Mouse (Mus musculus): Measurements from ENCODE around the gene Zfp747. TPM values are rescaled to one million over a fixed set of nuclear protein-coding genes. Genes with fewer than 3 reads are reported as not detected.
"Not testable (repeated sequence)": the region's sequence is repeated elsewhere in the genome, so short reads cannot be mapped to it uniquely, and the experiment has no call there.

Zfp747 gene
- polyA plus RNA-seq, 1 experiment from 2014 or later: 8.6 TPM

- ATAC-seq (ENCODE audit: low read depth): no peak
- Histone ChIP-seq H3K9ac (no peak overlapping the region), H3K4me2 (peak overlapping the region; percentile 72), H3K27me3 (peaks cover 30% of the 10 kb centered on the region), H3K4me3 (peak overlapping the region; percentile 42), H3K27ac (replicated peaks) (no peak overlapping the region), H3K36me3 (no peaks in the 10 kb centered on the region), H3K9me3 (no peaks in the 10 kb centered on the region), H3K4me1 (replicated peaks) (peaks cover 9% of the 10 kb centered on the region)
- 62% methylated on average over 4 of the region's 4 CpGs for WGBS
Measured at GRCm38 (mm10) chr7:127364166-127364565, 11.7 kb downstream of the Zfp747 start.

GRCm38 (mm10) chr7:127363475-127363921, 12.4 kb downstream of the Zfp747 start:
- peaks cover 9% of the 10 kb centered on the region for H3K4me1 ChIP-seq (replicated peaks)
- peak; percentile 75 for ATAC-seq (ENCODE audit: low read depth)
- H3K9me3 ChIP-seq: no peaks in the 10 kb centered on the region
- peak overlapping the region; percentile 42 for H3K4me3 ChIP-seq
- H3K36me3 ChIP-seq: no peaks in the 10 kb centered on the region
- H3K27me3 ChIP-seq: peaks cover 30% of the 10 kb centered on the region
- H3K4me2 ChIP-seq: peak overlapping the region; percentile 72
- no peak overlapping the region for H3K27ac ChIP-seq (replicated peaks)
- H3K9ac ChIP-seq: peak overlapping the region; percentile 69
- 2% methylated on average over 24 of the region's 24 CpGs for WGBS

- ATAC-seq (ENCODE audit: low read depth); H3K4me1 ChIP-seq (replicated peaks); H3K36me3 ChIP-seq; H3K27ac ChIP-seq (replicated peaks); H3K9ac ChIP-seq; H3K9me3 ChIP-seq: not testable (repeated sequence)
- H3K27me3 ChIP-seq: peaks cover 30% of the 10 kb centered on the region
- peak overlapping the region; percentile 15; the same call in 1 of the 2 replicates for H3K4me3 ChIP-seq
- WGBS: 21% methylated on average over 13 of the region's 13 CpGs
- peak overlapping the region; percentile 37 for H3K4me2 ChIP-seq
Measured at GRCm38 (mm10) chr7:127362418-127362817, 13.4 kb downstream of the Zfp747 start.

- no peak overlapping the region for H3K9ac ChIP-seq
- H3K4me3 ChIP-seq: no peak overlapping the region
- H3K4me1 ChIP-seq (replicated peaks): peaks cover 9% of the 10 kb centered on the region
- H3K9me3 ChIP-seq: no peaks in the 10 kb centered on the region
- no peak for ATAC-seq (ENCODE audit: low read depth)
- peaks cover 30% of the 10 kb centered on the region for H3K27me3 ChIP-seq
- WGBS: 49% methylated on average over 13 of the region's 13 CpGs
- H3K36me3 ChIP-seq: no peaks in the 10 kb centered on the region
- no peak overlapping the region for H3K4me2 ChIP-seq
- H3K27ac ChIP-seq (replicated peaks): no peak overlapping the region
Measured at GRCm38 (mm10) chr7:127361449-127361848, 14.4 kb downstream of the Zfp747 start.

- H3K4me1 ChIP-seq (replicated peaks): peaks cover 9% of the 10 kb centered on the region
- H3K27me3 ChIP-seq: peaks cover 30% of the 10 kb centered on the region
- no peaks in the 10 kb centered on the region for H3K9me3 ChIP-seq
- H3K4me3 ChIP-seq: no peak overlapping the region
- no peak overlapping the region for H3K9ac ChIP-seq
- WGBS: 78% methylated on average over 4 of the region's 4 CpGs
- H3K27ac ChIP-seq (replicated peaks): no peak overlapping the region
- no peak for ATAC-seq (ENCODE audit: low read depth)
- no peaks in the 10 kb centered on the region for H3K36me3 ChIP-seq
- H3K4me2 ChIP-seq: no peak overlapping the region
Measured at GRCm38 (mm10) chr7:127360265-127360664, 15.6 kb downstream of the Zfp747 start.

GRCm38 (mm10) chr7:127358472-127358871, 17.4 kb downstream of the Zfp747 start:
- H3K36me3 ChIP-seq: no peaks in the 10 kb centered on the region
- 71% methylated on average over 4 of the region's 4 CpGs for WGBS
- no peak overlapping the region for H3K27ac ChIP-seq (replicated peaks)
- no peak overlapping the region for H3K9ac ChIP-seq
- peaks cover 26% of the 10 kb centered on the region for H3K27me3 ChIP-seq
- H3K4me1 ChIP-seq (replicated peaks): peaks cover 3% of the 10 kb centered on the region
- H3K4me3 ChIP-seq: no peak overlapping the region
- H3K9me3 ChIP-seq: no peaks in the 10 kb centered on the region
- H3K4me2 ChIP-seq: no peak overlapping the region
- ATAC-seq (ENCODE audit: low read depth): no peak

GRCm38 (mm10) chr7:127357871-127358270, 18.0 kb downstream of the Zfp747 start:
- H3K9me3 ChIP-seq: no peaks in the 10 kb centered on the region
- no peak for ATAC-seq (ENCODE audit: low read depth)
- no peak overlapping the region for H3K4me3 ChIP-seq
- 64% methylated on average over 2 of the region's 2 CpGs for WGBS
- H3K36me3 ChIP-seq: no peaks in the 10 kb centered on the region
- H3K9ac ChIP-seq: no peak overlapping the region
- peaks cover 24% of the 10 kb centered on the region for H3K27me3 ChIP-seq
- H3K4me1 ChIP-seq (replicated peaks): no peaks in the 10 kb centered on the region
- no peak overlapping the region for H3K27ac ChIP-seq (replicated peaks)
- H3K4me2 ChIP-seq: no peak overlapping the region

- H3K27me3 ChIP-seq: peaks cover 16% of the 10 kb centered on the region; the same call in 1 of the 2 replicates
- WGBS: 58% methylated on average over 3 of the region's 3 CpGs
- H3K4me2 ChIP-seq: no peak overlapping the region
- H3K9me3 ChIP-seq: no peaks in the 10 kb centered on the region
- H3K36me3 ChIP-seq: no peaks in the 10 kb centered on the region
- H3K4me3 ChIP-seq: no peak overlapping the region
- H3K4me1 ChIP-seq (replicated peaks): no peaks in the 10 kb centered on the region
- H3K9ac ChIP-seq: no peak overlapping the region
- ATAC-seq (ENCODE audit: low read depth): no peak
- no peak overlapping the region for H3K27ac ChIP-seq (replicated peaks)
Measured at GRCm38 (mm10) chr7:127355796-127356195, 20.1 kb downstream of the Zfp747 start.

GRCm38 (mm10) chr7:127351230-127352004, 24.4 kb downstream of the Zfp747 start:
- H3K4me1 ChIP-seq (replicated peaks): peaks cover 9% of the 10 kb centered on the region
- H3K4me3 ChIP-seq: no peak overlapping the region
- H3K9ac ChIP-seq: no peak overlapping the region
- 84% methylated on average over 5 of the region's 5 CpGs for WGBS
- H3K27ac ChIP-seq (replicated peaks): no peak overlapping the region
- H3K27me3 ChIP-seq: 0 out of 2 replicates have a peak, but pooled peaks cover 3% of the 10 kb centered on the region
- no peaks in the 10 kb centered on the region for H3K9me3 ChIP-seq
- ATAC-seq (ENCODE audit: low read depth): no peak
- H3K36me3 ChIP-seq: no peaks in the 10 kb centered on the region
- no peak overlapping the region for H3K4me2 ChIP-seq

GRCm38 (mm10) chr7:127346676-127347075, 29.2 kb downstream of the Zfp747 start:
- H3K9ac ChIP-seq: peak overlapping the region; percentile 96; the same call in 1 of the 2 replicates
- H3K27ac ChIP-seq (replicated peaks): peak overlapping the region; percentile 93; the same call in 1 of the 2 replicates
- no peaks in the 10 kb centered on the region for H3K27me3 ChIP-seq
- peak overlapping the region; percentile 84 for H3K4me3 ChIP-seq
- 15% methylated on average over 8 of the region's 8 CpGs for WGBS
- H3K36me3 ChIP-seq: peaks cover 20% of the 10 kb centered on the region
- no peak for ATAC-seq (ENCODE audit: low read depth)
- peaks cover 28% of the 10 kb centered on the region for H3K4me1 ChIP-seq (replicated peaks)
- no peaks in the 10 kb centered on the region for H3K9me3 ChIP-seq
- H3K4me2 ChIP-seq: peak overlapping the region; percentile 85

- Histone ChIP-seq H3K36me3 (peaks cover 29% of the 10 kb centered on the region), H3K9ac (peak within 1 kb of the TSS; percentile 96), H3K4me1 (replicated peaks) (peaks cover 28% of the 10 kb centered on the region), H3K27me3 (no peaks in the 10 kb centered on the region), H3K4me3 (peak within 1 kb of the TSS; percentile 84), H3K9me3 (no peaks in the 10 kb centered on the region), H3K27ac (replicated peaks) (peak within 1 kb of the TSS; percentile 93), H3K4me2 (peak within 1 kb of the TSS; percentile 85)
- peak; percentile 96 for ATAC-seq (ENCODE audit: low read depth)
- WGBS: under 1% methylated on average over 74 of the region's 76 CpGs
Measured at GRCm38 (mm10) chr7:127345512-127346325, 30.1 kb downstream of the Zfp747 start, which contains the start of gene Zfp768. Gene Zfp768 (minus strand): TSS chr7:127345589.

GRCm38 (mm10) chr7:127345092-127345491, 30.8 kb downstream of the Zfp747 start:
- peak overlapping the region; percentile 93 for H3K27ac ChIP-seq (replicated peaks)
- H3K27me3 ChIP-seq: no peaks in the 10 kb centered on the region
- peaks cover 29% of the 10 kb centered on the region for H3K36me3 ChIP-seq
- peaks cover 28% of the 10 kb centered on the region for H3K4me1 ChIP-seq (replicated peaks)
- peak overlapping the region; percentile 85 for H3K4me2 ChIP-seq
- peak overlapping the region; percentile 96 for H3K9ac ChIP-seq
- WGBS: under 1% methylated on average over 34 of the region's 42 CpGs
- peak; percentile 37 for ATAC-seq (ENCODE audit: low read depth)
- no peaks in the 10 kb centered on the region for H3K9me3 ChIP-seq
- peak overlapping the region; percentile 84 for H3K4me3 ChIP-seq
